Mouse (Mus musculus) mouse embryonic stem cell (cell line): ENCODE results near the gene Fbxl15.

Experiments used
- in situ Hi-C, 2 experiments: fragments of 300-500 bp; cut with MboI; formaldehyde crosslinking; loops; 1 replicate in 1 of 2; 3 replicates in 1 of 2; pipeline ENCODE4 v1.14.3; 2019 to 2020; ENCODE audit warnings: low sequenced_read_pairs in 2 of 2, low pct_unique_long_range_greater_than_20kb in 1 of 2, mixed read lengths in 1 of 2; ENCODE audit not compliant: unreplicated experiment in 1 of 2

The Fbxl15 gene

DNA sequence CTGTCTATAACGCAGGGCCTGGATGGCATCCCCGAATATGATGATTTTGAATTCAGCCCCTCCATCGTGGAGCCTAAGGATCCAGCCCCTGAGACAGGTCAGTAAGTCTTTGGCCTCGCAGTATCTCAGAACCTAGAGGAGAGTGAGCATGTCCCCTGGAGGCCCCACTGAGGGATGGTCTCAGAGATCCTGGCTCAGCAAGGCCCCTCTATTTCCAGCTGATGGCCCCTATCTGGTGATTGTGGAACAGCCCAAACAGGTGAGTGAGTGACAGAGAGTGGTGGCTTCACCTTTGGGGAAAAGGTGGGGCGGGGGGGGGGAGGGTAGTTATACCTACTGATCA, 21.7 kb upstream of the Fbxl15 start:
- in situ Hi-C loops: loop anchor here in 1 of 2 experiments (10.0 kb wide), 1 partner anchor 171 kb away; the partner anchor contains the start of gene Elovl3

DNA sequence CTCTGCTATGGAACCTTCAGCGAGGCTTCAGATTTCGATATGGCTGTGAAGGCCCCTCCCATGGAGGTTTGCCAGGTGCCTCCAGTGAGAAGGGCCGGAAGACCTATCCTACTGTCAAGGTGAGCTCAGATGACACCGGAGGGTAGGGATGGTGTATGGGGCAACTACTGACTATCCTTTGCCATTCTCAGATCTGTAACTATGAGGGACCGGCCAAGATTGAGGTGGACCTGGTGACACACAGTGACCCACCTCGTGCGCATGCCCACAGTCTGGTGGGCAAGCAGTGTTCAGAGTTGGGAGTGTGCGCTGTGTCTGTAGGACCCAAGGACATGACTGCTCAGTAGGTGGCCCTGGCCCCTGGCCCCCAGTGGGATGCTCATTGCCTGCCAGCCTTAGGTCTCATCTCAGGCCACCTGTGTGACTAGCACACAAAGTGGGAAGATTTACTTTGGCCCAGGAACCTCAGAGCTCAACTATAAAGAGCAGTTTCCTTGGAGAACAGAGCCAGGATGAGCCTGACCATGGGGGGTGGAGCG, 21.2 kb upstream of the Fbxl15 start:
- in situ Hi-C loops: loop anchor here in 1 of 2 experiments (10.0 kb wide), 1 partner anchor 172 kb away; the partner anchor contains the start of gene Elovl3

DNA sequence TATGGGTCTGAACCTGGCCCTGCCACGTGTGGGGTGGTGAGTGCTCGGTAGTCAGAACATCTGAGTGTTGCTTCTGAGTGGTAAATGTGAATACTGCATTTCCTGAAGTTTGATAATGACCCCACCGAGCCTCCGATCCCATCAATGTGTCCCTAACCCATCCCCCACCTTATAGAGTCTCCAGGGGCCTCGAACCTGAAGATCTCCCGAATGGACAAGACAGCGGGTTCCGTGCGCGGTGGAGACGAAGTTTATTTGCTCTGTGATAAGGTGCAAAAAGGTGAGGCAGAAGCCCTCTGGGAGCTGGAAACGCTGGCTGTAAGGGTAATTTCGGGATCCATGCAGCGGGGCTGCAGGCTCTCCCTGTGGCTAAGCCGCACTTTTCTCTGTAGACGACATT, 20.2 kb upstream of the Fbxl15 start:
- in situ Hi-C loops: loop anchor here in 1 of 2 experiments (10.0 kb wide), 1 partner anchor 173 kb away; the partner anchor contains the start of gene Elovl3

DNA sequence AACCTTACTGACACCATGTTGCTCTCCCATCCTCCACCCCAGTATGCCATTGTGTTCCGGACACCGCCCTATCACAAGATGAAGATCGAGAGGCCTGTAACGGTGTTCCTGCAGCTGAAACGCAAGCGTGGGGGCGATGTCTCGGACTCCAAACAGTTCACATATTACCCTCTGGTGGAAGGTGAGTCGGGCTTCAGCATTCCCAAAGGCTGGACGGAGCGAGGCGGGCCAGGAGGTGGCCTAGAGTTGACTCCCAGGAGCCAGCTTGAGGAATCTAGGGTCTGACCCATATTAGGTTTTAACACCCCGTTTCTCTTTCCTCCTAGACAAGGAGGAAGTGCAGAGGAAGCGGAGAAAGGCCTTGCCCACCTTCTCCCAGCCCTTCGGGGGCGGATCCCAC, 19.7 kb upstream of the Fbxl15 start:
- in situ Hi-C loops: loop anchor here in 1 of 2 experiments (10.0 kb wide), 1 partner anchor 174 kb away; the partner anchor contains the start of gene Elovl3

DNA sequence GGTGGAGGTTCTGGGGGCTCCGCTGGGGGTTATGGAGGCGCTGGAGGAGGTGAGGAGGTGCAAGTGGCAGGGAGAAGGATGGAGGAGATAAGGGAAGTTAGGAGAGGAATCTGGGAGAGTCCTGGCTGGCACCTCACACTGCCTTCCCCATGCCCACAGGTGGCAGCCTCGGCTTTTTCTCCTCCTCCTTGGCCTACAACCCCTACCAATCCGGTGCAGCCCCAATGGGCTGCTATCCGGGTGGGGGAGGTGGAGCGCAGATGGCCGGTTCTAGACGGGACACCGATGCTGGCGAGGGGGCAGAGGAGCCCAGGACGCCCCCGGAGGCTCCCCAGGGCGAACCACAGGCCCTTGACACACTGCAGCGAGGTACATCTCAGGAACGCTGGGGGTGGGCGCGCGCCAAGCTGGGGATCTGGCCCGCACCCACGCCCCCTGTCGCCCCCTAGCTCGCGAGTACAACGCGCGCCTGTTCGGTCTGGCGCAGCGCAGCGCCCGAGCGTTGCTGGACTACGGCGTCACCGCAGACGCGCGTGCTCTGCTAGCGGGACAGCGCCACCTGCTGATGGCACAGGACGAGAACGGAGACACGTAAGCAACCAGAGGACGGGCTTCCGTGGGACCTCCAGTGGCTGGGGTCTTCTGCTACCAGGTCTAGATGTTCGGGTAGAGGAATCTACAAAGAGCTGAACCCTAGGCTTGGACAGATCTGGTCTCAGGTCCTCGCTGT, 19.1 kb upstream of the Fbxl15 start:
- in situ Hi-C loops: loop anchor here in 1 of 2 experiments (10.0 kb wide), 1 partner anchor 174 kb away; the partner anchor contains the start of gene Elovl3

DNA sequence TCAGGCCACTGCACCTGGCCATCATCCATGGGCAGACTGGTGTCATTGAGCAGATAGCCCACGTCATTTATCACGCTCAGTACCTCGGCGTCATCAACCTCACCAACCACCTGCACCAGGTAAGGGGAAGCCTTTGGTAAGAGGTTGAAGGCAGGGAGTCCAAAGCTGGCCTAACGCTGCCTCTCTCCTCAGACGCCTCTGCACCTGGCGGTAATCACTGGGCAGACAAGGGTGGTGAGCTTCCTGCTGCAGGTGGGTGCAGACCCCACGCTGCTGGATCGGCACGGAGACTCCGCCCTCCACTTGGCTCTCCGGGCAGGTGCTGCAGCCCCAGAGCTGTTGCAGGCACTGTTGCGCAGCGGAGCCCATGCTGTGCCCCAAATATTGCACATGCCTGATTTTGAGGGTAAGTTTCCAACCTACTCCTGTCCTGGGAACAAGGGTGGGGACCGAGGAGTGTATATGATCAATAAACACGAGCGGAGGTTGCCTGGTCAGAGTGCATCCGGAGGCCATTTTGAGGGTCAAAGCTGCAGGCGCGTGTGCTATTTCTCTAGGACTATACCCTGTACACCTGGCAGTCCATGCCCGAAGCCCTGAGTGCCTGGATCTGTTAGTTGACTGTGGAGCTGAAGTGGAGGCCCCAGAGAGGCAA, 18.2 kb upstream of the Fbxl15 start:
- in situ Hi-C loops: loop anchor here in 1 of 2 experiments (10.0 kb wide), 1 partner anchor 175 kb away; the partner anchor contains the start of gene Elovl3

DNA sequence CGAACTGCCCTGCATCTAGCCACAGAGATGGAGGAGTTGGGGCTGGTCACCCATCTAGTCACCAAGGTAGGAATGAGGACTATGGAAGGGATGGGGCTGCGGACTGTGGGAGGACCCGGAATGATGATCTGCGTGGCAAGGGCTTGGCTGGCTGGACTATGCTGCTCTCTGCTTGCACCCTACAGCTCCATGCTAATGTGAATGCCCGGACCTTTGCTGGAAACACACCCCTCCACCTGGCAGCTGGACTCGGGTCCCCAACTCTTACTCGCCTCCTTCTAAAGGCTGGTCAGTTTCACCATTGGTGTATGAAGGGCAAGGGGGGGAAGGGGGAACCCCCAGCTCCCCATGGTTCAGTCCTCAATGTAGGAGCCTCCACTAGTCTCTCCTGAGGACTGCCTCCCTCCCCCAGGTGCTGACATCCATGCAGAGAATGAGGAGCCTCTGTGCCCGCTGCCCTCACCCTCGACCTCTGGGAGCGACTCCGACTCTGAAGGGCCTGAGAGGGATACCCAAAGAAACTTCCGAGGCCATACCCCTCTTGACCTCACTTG, 17.6 kb upstream of the Fbxl15 start:
- in situ Hi-C loops: no loop called here

DNA sequence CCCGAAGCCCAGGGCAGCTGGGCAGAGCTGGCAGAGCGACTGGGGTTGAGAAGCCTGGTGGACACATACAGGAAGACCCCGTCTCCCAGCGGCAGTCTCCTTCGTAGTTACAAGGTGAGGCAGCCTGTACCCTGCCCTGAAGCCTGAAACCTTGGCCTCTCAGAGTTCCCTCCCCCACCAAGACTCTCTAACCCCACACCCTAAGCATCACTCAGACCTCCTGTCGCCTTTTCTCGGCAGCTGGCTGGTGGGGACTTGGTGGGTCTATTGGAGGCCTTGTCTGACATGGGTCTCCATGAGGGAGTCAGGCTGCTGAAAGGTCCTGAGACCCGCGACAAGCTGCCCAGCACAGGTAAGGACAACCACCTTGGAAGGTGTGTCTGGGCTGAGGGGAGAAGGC, 16.6 kb upstream of the Fbxl15 start:
- in situ Hi-C loops: no loop called here

DNA sequence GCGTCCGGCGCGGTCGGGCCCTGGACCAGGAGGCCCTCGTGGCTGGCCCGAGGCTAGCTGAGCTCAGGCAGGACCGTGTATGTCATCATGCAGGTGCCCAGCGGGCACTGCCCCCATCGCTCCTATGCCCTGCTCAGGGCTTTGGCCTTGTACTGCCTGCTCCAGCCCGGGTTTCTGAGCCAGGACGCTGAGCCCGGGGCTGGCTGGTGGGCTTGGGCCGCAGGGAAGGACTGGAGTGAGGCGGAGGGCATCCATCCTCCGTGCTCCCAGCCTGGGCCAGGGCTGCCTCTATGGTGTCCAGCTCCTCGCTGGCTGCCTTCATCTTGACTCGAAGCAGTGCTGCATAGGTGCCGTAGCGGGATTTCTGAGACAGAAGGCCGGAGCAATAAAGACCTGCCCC, 15.4 kb upstream of the Fbxl15 start:
- in situ Hi-C loops: no loop called here

DNA sequence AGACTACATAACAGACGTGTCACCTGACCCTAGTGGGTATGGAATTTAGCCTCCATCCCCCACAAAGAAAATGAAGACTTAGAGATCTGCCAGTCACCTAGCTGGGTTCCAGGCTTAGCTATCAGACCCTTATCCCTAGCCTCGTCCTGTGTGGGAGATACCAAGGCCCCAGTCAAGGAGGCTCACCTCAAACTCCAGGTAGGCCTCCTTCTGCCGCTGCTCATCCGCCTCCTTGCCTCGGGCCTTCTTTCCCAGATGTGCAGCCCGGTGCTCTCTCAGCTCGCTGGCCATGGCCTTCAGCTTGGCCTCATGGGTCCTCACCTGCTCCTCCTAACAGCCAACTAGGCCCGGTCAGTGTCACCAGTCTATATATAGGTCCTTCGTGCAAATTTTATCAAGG, 14.9 kb upstream of the Fbxl15 start:
- in situ Hi-C loops: no loop called here

DNA sequence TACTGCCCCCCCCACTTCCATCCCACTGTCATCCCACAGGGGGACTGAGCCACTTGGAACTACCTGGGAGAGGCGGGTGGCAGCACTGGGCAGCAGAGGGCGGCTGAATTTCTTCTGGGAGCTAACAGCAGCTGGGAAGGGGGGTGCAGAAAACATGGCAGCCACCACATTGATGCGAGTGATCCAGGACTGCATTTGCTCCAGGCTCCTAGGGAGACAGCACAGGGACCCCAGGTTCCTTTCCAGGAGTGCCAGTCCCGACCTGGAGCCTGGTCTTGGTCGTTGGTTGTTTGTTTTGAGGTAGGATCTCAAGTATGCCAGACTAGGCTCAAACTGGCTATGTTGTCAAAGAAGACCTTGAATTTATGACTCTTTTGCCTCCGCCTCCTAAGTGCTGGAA, 14.4 kb upstream of the Fbxl15 start:
- in situ Hi-C loops: no loop called here

DNA sequence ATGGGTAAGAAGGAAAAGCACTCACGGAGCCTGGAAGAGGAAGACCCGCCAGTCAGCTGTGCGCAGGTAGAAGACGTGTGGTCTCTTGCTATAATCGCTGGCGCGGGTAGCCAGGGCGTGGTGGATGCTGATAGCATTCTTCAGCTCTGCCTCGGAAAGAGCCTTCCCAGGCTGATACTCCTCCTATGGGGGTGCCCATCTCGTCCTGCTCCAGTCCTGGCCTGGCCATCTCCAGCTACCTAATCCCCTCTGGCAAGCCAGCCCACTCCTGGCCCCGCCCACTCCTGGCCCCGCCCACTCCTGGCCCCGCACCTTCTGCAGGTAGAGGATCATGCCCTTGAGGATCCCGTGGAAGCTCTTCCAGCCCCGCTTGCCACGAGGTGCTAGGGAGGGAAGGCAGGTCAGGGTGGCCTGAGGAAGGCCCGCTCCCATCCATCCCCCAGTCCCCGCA, 13.8 kb upstream of the Fbxl15 start:
- in situ Hi-C loops: no loop called here

DNA sequence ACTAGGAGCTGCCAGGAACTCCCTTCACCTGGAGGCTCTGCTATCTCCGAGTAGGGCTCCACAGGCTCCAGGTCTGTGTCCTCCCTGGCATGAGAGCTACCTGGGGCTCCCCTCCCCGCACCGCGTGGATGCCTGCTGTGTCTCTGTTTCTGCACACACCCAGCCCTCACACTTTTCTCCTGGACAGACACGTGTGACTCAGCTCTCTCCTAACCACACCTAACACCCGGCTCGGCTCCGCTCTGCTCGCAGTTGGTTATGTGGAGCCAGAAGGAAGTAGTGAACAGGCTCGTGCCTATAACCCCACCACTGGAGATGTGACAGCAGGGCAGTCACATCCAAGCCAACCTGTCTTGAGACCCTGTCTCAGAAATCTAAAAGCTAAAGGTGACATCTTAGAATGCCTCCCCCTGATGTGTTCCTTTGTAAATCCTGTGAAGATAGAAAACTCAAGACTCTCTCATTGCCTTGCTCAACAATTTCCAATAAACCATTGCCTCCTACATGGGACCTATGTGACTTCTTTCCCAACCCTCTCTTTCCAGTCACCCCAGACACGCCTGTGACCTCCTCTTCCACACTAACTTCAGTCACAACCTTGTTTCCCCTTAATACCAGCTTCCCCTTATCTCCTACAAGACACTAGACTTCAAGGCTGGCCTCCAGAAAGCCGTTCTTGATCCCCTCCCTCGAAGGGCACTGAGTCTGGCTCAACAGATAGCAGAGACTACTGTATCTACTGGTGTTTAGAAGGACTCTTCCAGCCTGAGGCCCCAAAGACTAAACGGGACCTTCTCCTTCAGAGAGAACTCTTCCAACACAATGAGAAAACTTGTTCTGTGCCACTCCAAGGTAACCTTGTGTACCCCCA, 12.9 kb upstream of the Fbxl15 start:
- in situ Hi-C loops: no loop called here

DNA sequence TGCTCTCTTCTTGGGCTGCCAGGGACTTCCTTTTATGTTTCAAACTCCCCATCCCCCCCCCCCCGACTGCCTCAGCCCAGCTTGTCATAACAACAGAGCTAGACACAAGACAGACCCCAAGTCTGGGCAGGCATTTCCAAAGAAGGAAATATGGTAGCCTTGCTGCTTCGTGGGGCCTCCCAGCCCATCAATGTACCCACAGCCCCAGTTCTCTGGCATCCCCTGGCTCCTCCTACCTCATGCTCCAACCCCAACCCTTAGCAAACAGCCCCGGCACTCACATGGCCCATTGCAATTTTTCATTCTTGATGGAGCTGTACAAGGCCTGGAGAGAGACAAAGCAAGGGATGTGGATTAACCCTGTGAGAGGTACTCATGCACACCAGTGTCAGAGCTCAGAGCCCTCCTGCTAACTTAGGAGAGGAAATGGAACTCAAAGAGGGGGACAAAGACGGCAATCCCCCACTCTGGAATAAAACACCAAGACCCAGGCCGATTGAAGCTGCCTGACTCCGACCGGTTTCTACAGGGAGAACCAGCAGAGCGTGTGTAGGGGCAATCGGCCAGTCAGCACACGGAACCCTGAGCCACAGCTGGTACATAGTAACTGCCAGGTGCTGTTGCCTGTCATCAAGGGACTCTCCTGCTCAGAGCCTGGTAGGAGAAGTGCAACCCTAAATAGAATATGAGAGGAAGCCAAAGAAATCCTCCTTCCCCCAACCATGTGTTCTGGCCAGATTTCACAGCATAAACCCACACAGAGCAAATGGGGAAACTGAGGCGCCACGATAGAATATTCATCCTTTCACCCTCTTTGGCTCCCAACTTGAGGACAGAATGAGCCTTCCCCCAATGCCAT, 12.0 kb upstream of the Fbxl15 start:
- in situ Hi-C loops: no loop called here

DNA sequence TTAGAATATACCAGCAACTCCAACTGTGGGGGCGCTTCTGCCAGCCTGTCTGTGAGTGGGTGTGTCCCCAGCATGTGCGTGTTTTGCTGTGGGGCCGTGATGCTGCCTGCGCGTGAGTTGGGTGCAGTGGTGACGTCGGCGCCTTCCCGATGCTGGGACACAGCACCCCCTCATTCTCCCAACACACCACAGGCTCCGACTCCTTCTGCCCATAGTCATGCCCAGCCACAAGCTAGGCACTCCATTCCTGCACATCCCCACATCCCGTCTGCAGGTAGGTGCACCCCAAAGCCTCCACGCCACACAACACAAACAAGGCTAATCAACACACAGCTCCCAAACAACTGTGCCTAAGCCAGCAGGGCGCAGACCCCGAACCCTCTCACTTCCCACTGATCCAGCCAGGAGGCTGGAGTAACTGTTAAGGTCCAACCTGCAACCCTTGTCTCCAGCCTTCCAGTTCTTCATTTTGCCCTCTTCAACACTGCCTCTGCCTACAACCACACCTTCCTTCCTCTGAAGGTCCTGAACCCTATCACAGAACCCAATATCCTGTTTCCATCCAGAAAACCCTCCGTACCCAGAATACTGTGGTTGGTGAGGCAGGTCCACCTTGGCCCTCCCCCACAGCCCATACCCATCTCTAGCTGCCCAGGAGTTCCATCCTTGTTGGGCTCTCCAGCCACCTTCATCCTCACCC, 11.0 kb upstream of the Fbxl15 start:
- in situ Hi-C loops: no loop called here

DNA sequence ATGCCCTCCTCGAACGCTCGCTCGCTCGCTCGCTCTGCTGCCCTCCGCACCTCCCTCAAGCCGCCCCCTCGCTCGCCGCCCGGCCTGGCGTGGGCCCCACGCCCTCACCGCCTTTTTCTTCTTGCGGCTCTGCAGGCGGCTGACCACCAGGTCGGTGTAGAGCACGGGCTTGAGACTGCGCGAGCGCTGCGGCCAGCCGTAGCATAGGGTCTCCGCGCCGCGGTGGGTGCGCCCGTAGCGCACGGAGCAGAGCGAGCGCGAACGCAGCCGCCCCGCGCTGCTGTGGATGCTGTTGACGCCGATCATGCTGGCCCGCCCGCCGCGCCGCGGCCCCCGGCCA, 10.5 kb upstream of the Fbxl15 start:
- in situ Hi-C loops: no loop called here

DNA sequence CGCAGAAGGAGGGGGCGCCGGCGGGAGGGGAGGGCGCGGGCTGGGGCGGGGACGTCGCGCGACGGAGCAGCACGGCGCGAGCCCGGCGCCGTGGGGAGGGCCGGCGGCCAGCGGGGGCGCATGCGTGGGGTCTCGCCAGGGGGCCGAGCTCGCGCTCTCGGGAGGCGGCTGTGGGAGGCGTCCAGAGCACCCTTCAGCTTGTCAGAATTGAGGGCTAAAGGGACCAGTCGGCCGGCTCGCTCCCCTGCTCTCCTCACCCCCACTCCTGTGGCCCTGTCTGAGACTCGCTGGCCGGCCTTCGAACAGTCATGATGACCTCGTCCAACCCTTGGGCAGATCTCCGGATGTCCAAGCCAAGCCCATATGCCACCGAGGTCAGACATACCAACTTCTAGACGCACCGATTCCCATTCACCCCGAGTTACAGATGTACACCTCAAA, 9.9 kb upstream of the Fbxl15 start:
- in situ Hi-C loops: no loop called here
